In the genomic region with DNA sequence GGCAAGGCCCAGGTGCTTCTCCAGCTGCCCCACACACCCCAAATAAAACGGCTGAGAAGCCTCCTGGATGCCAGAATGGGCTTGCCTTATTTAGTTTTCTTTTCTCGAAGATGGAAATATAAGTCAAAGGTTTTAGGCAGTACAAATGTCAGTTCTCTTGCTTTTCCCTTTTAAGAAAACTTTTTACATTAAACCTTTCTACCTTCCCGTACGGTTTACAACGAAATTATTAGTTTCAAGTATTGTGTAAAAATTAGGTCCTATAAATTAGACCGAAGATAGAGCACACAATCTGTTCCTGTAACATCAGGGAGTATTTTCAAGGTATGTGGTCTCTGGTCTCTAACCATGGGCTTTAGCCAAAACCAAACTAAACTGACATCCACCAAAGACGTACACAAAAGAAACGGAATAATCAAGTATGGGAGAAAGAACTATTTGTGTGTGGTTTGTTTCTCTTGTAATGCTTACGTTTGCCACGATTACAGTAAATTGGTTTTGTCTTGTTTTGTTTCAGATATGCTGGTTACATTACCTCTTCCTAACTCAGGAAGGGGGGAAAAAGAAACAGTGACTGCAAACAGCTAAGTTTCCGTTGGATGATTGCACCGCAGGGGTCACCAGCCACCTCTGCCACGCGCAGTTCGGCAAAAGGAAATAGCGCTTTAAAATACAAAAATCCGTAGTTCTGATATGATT, we compare ENCODE assay signal across 8 mouse cellular contexts. TPM values are rescaled to one million over a fixed set of nuclear protein-coding genes. Genes with fewer than 3 reads are reported as not detected.
DNase-seq lines count a peak whose midpoint lies in the region; ATAC-seq lines count a peak whose summit lies in the region.
"Had no signal": no experiment of that assay in that cellular context is flagged by ENCODE, and none has a peak within 500 bp of the region (broad histone marks: within the 10 kb centered on the region; RNA-seq: fewer than 3 reads in every experiment).

No protein-coding gene starts in this region.

- DNase-seq in lung, postnatal 14 days = no peak
- DNase-seq in urinary bladder, postnatal 36 days (ENCODE audit: low spot score in 2 of 2) = no peak
- no peak for DNase-seq in frontal cortex, adult 2 months (ENCODE audit: extremely low spot score in 1 of 2, low spot score in 1 of 2)
- DNase-seq: adrenal gland, adult 8-10 months had no signal

- peaks cover 13% of the 10 kb centered on the region for H3K4me1 ChIP-seq in lung, embryonic 16.5 days (replicated peaks; ENCODE audit: control insufficient read depth, insufficient read depth, low read length)
- H3K4me1 ChIP-seq in forebrain, embryonic 16.5 days (replicated peaks; ENCODE audit: control insufficient read depth, insufficient read depth, low read length) = peaks cover 30% of the 10 kb centered on the region
- peaks cover 52% of the 10 kb centered on the region for H3K4me1 ChIP-seq in limb, embryonic 15.5 days
- peaks cover 18% of the 10 kb centered on the region for H3K4me1 ChIP-seq in stomach, embryonic 16.5 days (ENCODE audit: control insufficient read depth, insufficient read depth, low read length)

- H3K36me3 ChIP-seq in lung, embryonic 16.5 days (ENCODE audit: control insufficient read depth, insufficient read depth, low read length) = no peaks in the 10 kb centered on the region
- H3K36me3 ChIP-seq in forebrain, embryonic 16.5 days (ENCODE audit: control insufficient read depth, insufficient read depth) = no peaks in the 10 kb centered on the region
- no peaks in the 10 kb centered on the region for H3K36me3 ChIP-seq in limb, embryonic 15.5 days
- no peaks in the 10 kb centered on the region for H3K36me3 ChIP-seq in stomach, embryonic 16.5 days (ENCODE audit: control insufficient read depth, insufficient read depth, low read length)

- H3K27ac ChIP-seq in lung, embryonic 16.5 days (ENCODE audit: low read length) = peak overlapping the region; percentile 98
- no peak overlapping the region for H3K27ac ChIP-seq in forebrain, embryonic 16.5 days (ENCODE audit: low read length)
- peak overlapping the region; percentile 97 for H3K27ac ChIP-seq in limb, embryonic 15.5 days
- H3K27ac ChIP-seq in stomach, embryonic 16.5 days (ENCODE audit: low read length) = peak overlapping the region; percentile 97

- 10% methylated on average over 17 of the region's 17 CpGs for WGBS in lung, embryonic 16.5 days
- 9% methylated on average over 17 of the region's 17 CpGs for WGBS in forebrain, embryonic 16.5 days
- WGBS in limb, embryonic 15.5 days = 7% methylated on average over 17 of the region's 17 CpGs
- WGBS in stomach, embryonic 16.5 days = 16% methylated on average over 17 of the region's 17 CpGs

- H3K9me3 ChIP-seq in lung, embryonic 16.5 days (ENCODE audit: control insufficient read depth, low read length) = no peaks in the 10 kb centered on the region
- H3K9me3 ChIP-seq in forebrain, embryonic 16.5 days (ENCODE audit: control insufficient read depth, low read length) = no peaks in the 10 kb centered on the region
- H3K9me3 ChIP-seq in limb, embryonic 15.5 days = no peaks in the 10 kb centered on the region
- no peaks in the 10 kb centered on the region for H3K9me3 ChIP-seq in stomach, embryonic 16.5 days (replicated peaks; ENCODE audit: control insufficient read depth, low read length)

- H3K4me2 ChIP-seq in lung, embryonic 16.5 days (ENCODE audit: low read depth, low read length) = peak overlapping the region; percentile 77
- H3K4me2 ChIP-seq in forebrain, embryonic 16.5 days (ENCODE audit: low read length) = peak overlapping the region; percentile 77
- peak overlapping the region; percentile 80 for H3K4me2 ChIP-seq in limb, embryonic 15.5 days
- peak overlapping the region; percentile 95 for H3K4me2 ChIP-seq in stomach, embryonic 16.5 days (ENCODE audit: low read depth, low read length)

- peaks cover 6% of the 10 kb centered on the region for H3K27me3 ChIP-seq in lung, embryonic 16.5 days (ENCODE audit: control insufficient read depth, insufficient read depth, low read depth, low read length)
- peaks cover 47% of the 10 kb centered on the region for H3K27me3 ChIP-seq in forebrain, embryonic 16.5 days (replicated peaks; ENCODE audit: control insufficient read depth, insufficient read depth, low read length)
- H3K27me3 ChIP-seq in limb, embryonic 15.5 days = peaks cover 10% of the 10 kb centered on the region
- no peaks in the 10 kb centered on the region for H3K27me3 ChIP-seq in stomach, embryonic 16.5 days (ENCODE audit: control insufficient read depth, insufficient read depth, low read length)

- H3K9ac ChIP-seq in lung, embryonic 16.5 days (ENCODE audit: low read length) = peak overlapping the region; percentile 88
- no peak overlapping the region for H3K9ac ChIP-seq in forebrain, embryonic 16.5 days (replicated peaks; ENCODE audit: low read depth, low read length)
- peak overlapping the region; percentile 72 for H3K9ac ChIP-seq in limb, embryonic 15.5 days
- peak overlapping the region; percentile 88 for H3K9ac ChIP-seq in stomach, embryonic 16.5 days (ENCODE audit: low read length)

- peak overlapping the region; percentile 75 for H3K4me3 ChIP-seq in lung, embryonic 16.5 days (ENCODE audit: low read length)
- peak overlapping the region; percentile 46; the same call in 1 of the 2 replicates for H3K4me3 ChIP-seq in forebrain, embryonic 16.5 days (replicated peaks; ENCODE audit: low read length)
- peak overlapping the region; percentile 67 for H3K4me3 ChIP-seq in limb, embryonic 15.5 days
- H3K4me3 ChIP-seq in stomach, embryonic 16.5 days (replicated peaks; ENCODE audit: low read length) = peak overlapping the region; percentile 69

- no peak for ATAC-seq in lung, embryonic 16.5 days (ENCODE audit: low read depth)
- ATAC-seq in forebrain, embryonic 16.5 days = no peak
- ATAC-seq in limb, embryonic 15.5 days (ENCODE audit: insufficient number of reproducible peaks, low FRiP score, low TSS enrichment, low read depth) = no peak
- ATAC-seq in stomach, embryonic 16.5 days (ENCODE audit: insufficient read depth, low FRiP score) = no peak

RNA-seq across cellular contexts. Expression of gene Mecom, which starts 41.3 kb away (rescaled TPM):
- polyA plus RNA-seq in lung, embryonic 16.5 days (2015; fragmentation: Nextera tagmentation; extraction: Ambion mirVana) = 69.5 and 73.4 TPM in 2 replicates
- polyA plus RNA-seq in forebrain, embryonic 16.5 days (2015; fragmentation: Nextera tagmentation; extraction: Ambion mirVana) = 2.1 and 2.8 TPM in 2 replicates
- 37.7 and 38.4 TPM in 2 replicates for polyA plus RNA-seq in limb, embryonic 15.5 days (2015; fragmentation: Nextera tagmentation; extraction: Ambion mirVana)
- 57.4 and 64.1 TPM in 2 replicates for polyA plus RNA-seq in stomach, embryonic 16.5 days (2015; fragmentation: Nextera tagmentation; extraction: Ambion mirVana)
- 2.6 and 3.8 TPM in 2 replicates for polyA plus RNA-seq in frontal cortex, adult 2 months (2012; rRNA removed)
